ENCODE assay signal across 8 mouse cellular contexts in the genomic region with DNA sequence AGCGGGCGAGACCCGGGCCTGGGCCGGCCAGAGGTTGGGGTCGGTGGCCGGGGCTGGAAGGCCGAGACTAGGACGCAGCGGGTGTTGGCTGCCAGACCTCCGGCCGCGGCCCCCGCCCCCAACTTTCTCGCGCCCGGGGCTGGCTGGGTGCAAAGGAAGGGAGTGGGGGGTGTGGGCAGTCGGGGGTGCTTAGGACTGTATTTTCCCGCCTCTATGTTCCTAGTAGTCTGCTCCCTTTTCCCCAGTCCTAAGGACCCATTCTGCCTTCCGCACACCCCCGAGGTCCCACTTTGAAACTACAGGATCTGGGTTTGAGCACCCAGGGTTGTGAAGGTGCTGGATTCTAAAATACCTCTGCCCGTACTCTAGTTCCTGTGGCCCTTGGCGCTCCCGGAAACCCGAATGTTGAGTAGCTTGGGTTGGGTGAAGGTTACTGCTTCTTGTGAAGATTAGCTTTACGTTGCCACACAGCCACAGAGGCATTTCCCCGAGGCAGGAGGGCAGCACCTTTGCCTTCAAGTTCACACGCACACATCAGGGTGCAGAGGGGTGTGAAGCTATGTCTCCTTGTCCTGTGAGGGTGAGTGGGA. TPM values are rescaled to one million over a fixed set of nuclear protein-coding genes. Genes with fewer than 3 reads are reported as not detected.
DNase-seq lines count a peak whose midpoint lies in the region; ATAC-seq and TF ChIP-seq lines count a peak whose summit lies in the region.

No protein-coding gene starts in this region.

- peak; percentile 19 to 60 for DNase-seq in adrenal gland, adult (ENCODE audit: inconsistent age in 2 of 2, low spot score in 1 of 2)
- DNase-seq in adrenal gland, postnatal 4 days (ENCODE audit: low spot score in 2 of 2) = no peak
- DNase-seq in right cerebral cortex, postnatal 25 days = peak; percentile 31
- no peak for DNase-seq in right cerebral cortex, postnatal 10 days (ENCODE audit: low spot score in 2 of 2)
- no peak for DNase-seq in heart, postnatal 0 days (ENCODE audit: low spot score)
- no peak for DNase-seq in liver, postnatal 0 days
- DNase-seq in left cerebral cortex, postnatal 4 days = no peak

- H3K27me3 ChIP-seq in heart, postnatal 0 days (ENCODE audit: control insufficient read depth, insufficient read depth, low read length) = peaks cover 4% of the 10 kb centered on the region; the same call in 1 of the 2 replicates
- H3K27me3 ChIP-seq in liver, postnatal 0 days (ENCODE audit: insufficient read depth, low read length) = peaks cover 45% of the 10 kb centered on the region
- peaks cover 6% of the 10 kb centered on the region; the same call in 1 of the 2 replicates for H3K27me3 ChIP-seq in stomach, embryonic 15.5 days (replicated peaks)

- no peaks in the 10 kb centered on the region for H3K9me3 ChIP-seq in heart, postnatal 0 days (replicated peaks; ENCODE audit: control insufficient read depth, low read length)
- no peaks in the 10 kb centered on the region for H3K9me3 ChIP-seq in liver, postnatal 0 days (ENCODE audit: low read length)
- H3K9me3 ChIP-seq in stomach, embryonic 15.5 days = no peaks in the 10 kb centered on the region

- H3K4me2 ChIP-seq in heart, postnatal 0 days (ENCODE audit: low read depth, low read length) = peak overlapping the region; percentile 100
- H3K4me2 ChIP-seq in liver, postnatal 0 days (ENCODE audit: low read depth, low read length) = peak overlapping the region; percentile 99
- H3K4me2 ChIP-seq in stomach, embryonic 15.5 days = peak overlapping the region; percentile 82

- 2% methylated on average over 23 of the region's 27 CpGs for WGBS in heart, postnatal 0 days
- WGBS in liver, postnatal 0 days (ENCODE audit: insufficient replicate concordance) = 5% methylated on average over 22 of the region's 27 CpGs
- WGBS in stomach, embryonic 15.5 days = under 1% methylated on average over 27 of the region's 27 CpGs

- H3K4me3 ChIP-seq in heart, postnatal 0 days (ENCODE audit: low read depth, low read length) = peak overlapping the region; percentile 82
- H3K4me3 ChIP-seq in liver, postnatal 0 days (ENCODE audit: low read depth, low read length) = peak overlapping the region; percentile 64
- H3K4me3 ChIP-seq in stomach, embryonic 15.5 days (replicated peaks) = peak overlapping the region; percentile 88

- no peaks in the 10 kb centered on the region for H3K36me3 ChIP-seq in heart, postnatal 0 days (replicated peaks; ENCODE audit: control insufficient read depth, insufficient read depth, low read length)
- H3K36me3 ChIP-seq in liver, postnatal 0 days (replicated peaks; ENCODE audit: insufficient read depth, low read length) = no peaks in the 10 kb centered on the region
- H3K36me3 ChIP-seq in stomach, embryonic 15.5 days = 0 out of 2 replicates have a peak, but pooled peaks cover 10% of the 10 kb centered on the region

- intact Hi-C loops in left cerebral cortex, postnatal 4 days (cut with DNase I) = loop anchor here (10.0 kb wide), 1 partner anchor 115 kb away; no protein-coding TSS in a partner anchor

- no peak for TF ChIP-seq CTCF in heart, postnatal 0 days (IDR thresholded peaks at IDR 0.05; ENCODE audit: low read depth)
- no peak for TF ChIP-seq CTCF in liver, postnatal 0 days (IDR thresholded peaks at IDR 0.05; ENCODE audit: low read depth)

- H3K4me1 ChIP-seq in heart, postnatal 0 days (ENCODE audit: control insufficient read depth, insufficient read depth) = peaks cover 23% of the 10 kb centered on the region
- H3K4me1 ChIP-seq in liver, postnatal 0 days (ENCODE audit: insufficient read depth) = peaks cover 9% of the 10 kb centered on the region; the same call in 1 of the 2 replicates
- H3K4me1 ChIP-seq in stomach, embryonic 15.5 days = peaks cover 34% of the 10 kb centered on the region

- H3K27ac ChIP-seq in heart, postnatal 0 days (ENCODE audit: low read depth) = no peak overlapping the region
- H3K27ac ChIP-seq in liver, postnatal 0 days (ENCODE audit: low read depth) = no peak overlapping the region
- H3K27ac ChIP-seq in stomach, embryonic 15.5 days = peak overlapping the region; percentile 57

- ATAC-seq in heart, postnatal 0 days (ENCODE audit: insufficient read depth, low read depth) = peak; percentile 13; the same call in 1 of the 2 replicates
- 0 out of 2 replicates have a peak, but pooled peaks have one; percentile 7 for ATAC-seq in liver, postnatal 0 days
- no peak for ATAC-seq in stomach, embryonic 15.5 days (ENCODE audit: insufficient read depth, low FRiP score, low read depth)

- peak overlapping the region; percentile 71 for H3K9ac ChIP-seq in heart, postnatal 0 days (replicated peaks; ENCODE audit: low read depth, low read length)
- H3K9ac ChIP-seq in liver, postnatal 0 days (replicated peaks) = peak overlapping the region; percentile 57
- peak overlapping the region; percentile 80 for H3K9ac ChIP-seq in stomach, embryonic 15.5 days

- TF ChIP-seq EP300 in heart, postnatal 0 days (IDR thresholded peaks at IDR 0.05; ENCODE audit: low read depth) = no peak
- TF ChIP-seq EP300 in liver, postnatal 0 days (IDR thresholded peaks at IDR 0.05; ENCODE audit: low read depth) = no peak

RNA-seq across cellular contexts. Expression of gene Tyro3, which starts 2.5 kb away (rescaled TPM):
- total RNA-seq in adrenal gland, postnatal 4 days (2021) = 10 to 100 TPM; 13.3 to 15.6 TPM
- total RNA-seq in heart, postnatal 0 days (2014; rRNA removed; ENCODE audit: low replicate concordance) = 8.5 and 19.0 TPM in 2 replicates
- 3.1 and 3.5 TPM in 2 replicates for polyA plus RNA-seq in heart, postnatal 0 days (2015; fragmentation: Nextera tagmentation; extraction: Ambion mirVana)
- polyA plus RNA-seq in liver, postnatal 0 days (2015; fragmentation: Nextera tagmentation; extraction: Ambion mirVana) = 0.26 and 0.30 TPM in 2 replicates
- polyA plus RNA-seq in stomach, embryonic 15.5 days (2015; fragmentation: Nextera tagmentation; extraction: Ambion mirVana) = 23.0 and 23.6 TPM in 2 replicates
- 10 to 100 TPM; 40.9 to 50.9 TPM for total RNA-seq in left cerebral cortex, postnatal 4 days (2021)

RNA-seq across cellular contexts. Expression of gene Rpap1, which starts 12.7 kb away (rescaled TPM):
- 10 to 100 TPM; 30.0 to 30.8 TPM for total RNA-seq in adrenal gland, postnatal 4 days (2021)
- 13.9 and 20.5 TPM in 2 replicates for total RNA-seq in heart, postnatal 0 days (2014; rRNA removed; ENCODE audit: low replicate concordance)
- 9.0 and 10.2 TPM in 2 replicates for polyA plus RNA-seq in heart, postnatal 0 days (2015; fragmentation: Nextera tagmentation; extraction: Ambion mirVana)
- polyA plus RNA-seq in liver, postnatal 0 days (2015; fragmentation: Nextera tagmentation; extraction: Ambion mirVana) = 3.7 and 3.9 TPM in 2 replicates
- polyA plus RNA-seq in stomach, embryonic 15.5 days (2015; fragmentation: Nextera tagmentation; extraction: Ambion mirVana) = 25.3 and 29.5 TPM in 2 replicates
- total RNA-seq in left cerebral cortex, postnatal 4 days (2021) = 10 to 100 TPM; 17.6 to 18.4 TPM

RNA-seq across cellular contexts. Expression of gene Ltk, which starts 39.8 kb away (rescaled TPM):
- 1 to 10 TPM; 1.2 to 1.3 TPM for total RNA-seq in adrenal gland, postnatal 4 days (2021)
- total RNA-seq in heart, postnatal 0 days (2014; rRNA removed; ENCODE audit: low replicate concordance) = not detected in 2 replicates
- 0.05 and 0.07 TPM in 2 replicates for polyA plus RNA-seq in heart, postnatal 0 days (2015; fragmentation: Nextera tagmentation; extraction: Ambion mirVana)
- polyA plus RNA-seq in liver, postnatal 0 days (2015; fragmentation: Nextera tagmentation; extraction: Ambion mirVana) = 0.13 and 0.16 TPM in 2 replicates
- 2.1 and 2.7 TPM in 2 replicates for polyA plus RNA-seq in stomach, embryonic 15.5 days (2015; fragmentation: Nextera tagmentation; extraction: Ambion mirVana)
- 1 to 10 TPM; 1.3 to 2.3 TPM for total RNA-seq in left cerebral cortex, postnatal 4 days (2021)

RNA-seq across cellular contexts. Expression of gene Itpka, which starts 57.9 kb away (rescaled TPM):
- total RNA-seq in adrenal gland, postnatal 4 days (2021) = 1 to 10 TPM; 3.9 to 4.3 TPM
- total RNA-seq in heart, postnatal 0 days (2014; rRNA removed; ENCODE audit: low replicate concordance) = 0.50 and 6.6 TPM in 2 replicates
- 1.00 and 1.4 TPM in 2 replicates for polyA plus RNA-seq in heart, postnatal 0 days (2015; fragmentation: Nextera tagmentation; extraction: Ambion mirVana)
- 2.7 and 3.6 TPM in 2 replicates for polyA plus RNA-seq in liver, postnatal 0 days (2015; fragmentation: Nextera tagmentation; extraction: Ambion mirVana)
- 9.8 and 10.2 TPM in 2 replicates for polyA plus RNA-seq in stomach, embryonic 15.5 days (2015; fragmentation: Nextera tagmentation; extraction: Ambion mirVana)
- total RNA-seq in left cerebral cortex, postnatal 4 days (2021) = 10 to 100 TPM; 15.1 to 19.5 TPM

Comparison
In these comparisons a context has a peak if more than half of its experiments do, and no peak if none do; other contexts are left out.
1. DNase-seq: peak in adrenal gland, adult (2 of 2) and right cerebral cortex, postnatal 25 days (single experiment); none in adrenal gland, postnatal 4 days (0 of 2), right cerebral cortex, postnatal 10 days (0 of 2), heart, postnatal 0 days (single experiment), liver, postnatal 0 days (single experiment) and left cerebral cortex, postnatal 4 days (single experiment).
2. Peak in every context shown above with its lines, with median percentiles within 50 percentile points of each other: H3K4me2 ChIP-seq, H3K4me3 ChIP-seq and H3K9ac ChIP-seq.